Mouse (Mus musculus): ENCODE measurements around the gene Atg9a. TPM values are rescaled to one million over a fixed set of nuclear protein-coding genes. Genes with fewer than 3 reads are reported as not detected.

Gene Atg9a
- polyA plus RNA-seq, 1 experiment from 2014 or later = 18.8 TPM

GRCm38 (mm10) chr1:75218227-75219001 lies 26.4 kb upstream of the Atg9a start:
- 3% methylated on average over 38 of the region's 38 CpGs for WGBS
- peaks cover 4% of the 10 kb centered on the region; the same call in 1 of the 2 replicates for H3K36me3 ChIP-seq (ENCODE audit: control insufficient read depth, insufficient read depth, low read length)
- peak overlapping the region; percentile 94 for H3K4me2 ChIP-seq
- no peaks in the 10 kb centered on the region for H3K9me3 ChIP-seq (ENCODE audit: control insufficient read depth, low read length)
- peaks cover 11% of the 10 kb centered on the region for H3K4me1 ChIP-seq (ENCODE audit: control insufficient read depth, insufficient read depth, low read length)
- peak overlapping the region; percentile 49 for H3K4me3 ChIP-seq (ENCODE audit: low read depth, low read length)
- no peak overlapping the region for H3K27ac ChIP-seq (ENCODE audit: low read depth, low read length)
- DNase-seq (ENCODE audit: low spot score, missing footprints) (peak; percentile 87), ATAC-seq (ENCODE audit: low FRiP score) (peak; percentile 58; the same call in 1 of the 2 replicates)
- peaks cover 47% of the 10 kb centered on the region for H3K27me3 ChIP-seq (ENCODE audit: control insufficient read depth, insufficient read depth, low read length)
- peak overlapping the region; percentile 36; the same call in 1 of the 2 replicates for H3K9ac ChIP-seq (ENCODE audit: low read length)

GRCm38 (mm10) chr1:75217893-75218226 lies 25.9 kb upstream of the Atg9a start:
- H3K36me3 ChIP-seq (ENCODE audit: control insufficient read depth, insufficient read depth, low read length) = peaks cover 4% of the 10 kb centered on the region; the same call in 1 of the 2 replicates
- H3K4me1 ChIP-seq (ENCODE audit: control insufficient read depth, insufficient read depth, low read length) = peaks cover 11% of the 10 kb centered on the region
- peak overlapping the region; percentile 94; the same call in 1 of the 2 replicates for H3K4me2 ChIP-seq
- peak; percentile 85 for DNase-seq (ENCODE audit: low spot score, missing footprints)
- no peaks in the 10 kb centered on the region for H3K9me3 ChIP-seq (ENCODE audit: control insufficient read depth, low read length)
- H3K9ac ChIP-seq (ENCODE audit: low read length) = no peak overlapping the region
- ATAC-seq (ENCODE audit: low FRiP score) = no peak
- 9% methylated on average over 6 of the region's 6 CpGs for WGBS
- H3K4me3 ChIP-seq (ENCODE audit: low read depth, low read length) = peak overlapping the region; percentile 49; the same call in 1 of the 2 replicates
- no peak overlapping the region for H3K27ac ChIP-seq (ENCODE audit: low read depth, low read length)
- peaks cover 47% of the 10 kb centered on the region for H3K27me3 ChIP-seq (ENCODE audit: control insufficient read depth, insufficient read depth, low read length)

- peaks cover 4% of the 10 kb centered on the region; the same call in 1 of the 2 replicates for H3K36me3 ChIP-seq (ENCODE audit: control insufficient read depth, insufficient read depth, low read length)
- H3K4me2 ChIP-seq = no peak overlapping the region
- no peak overlapping the region for H3K9ac ChIP-seq (ENCODE audit: low read length)
- H3K27ac ChIP-seq (ENCODE audit: low read depth, low read length) = no peak overlapping the region
- H3K9me3 ChIP-seq (ENCODE audit: control insufficient read depth, low read length) = no peaks in the 10 kb centered on the region
- no peak for ATAC-seq (ENCODE audit: low FRiP score)
- H3K4me3 ChIP-seq (ENCODE audit: low read depth, low read length) = no peak overlapping the region
- H3K4me1 ChIP-seq (ENCODE audit: control insufficient read depth, insufficient read depth, low read length) = peaks cover 11% of the 10 kb centered on the region
- DNase-seq (ENCODE audit: low spot score, missing footprints) = no peak
- 82% methylated on average over 13 of the region's 13 CpGs for WGBS
- H3K27me3 ChIP-seq (ENCODE audit: control insufficient read depth, insufficient read depth, low read length) = peaks cover 47% of the 10 kb centered on the region
These were observed 25.0 kb upstream of the Atg9a start for GRCm38 (mm10) chr1:75216797-75217585.

GRCm38 (mm10) chr1:75215785-75216184 lies 23.8 kb upstream of the Atg9a start:
- Histone ChIP-seq H3K27me3 (ENCODE audit: control insufficient read depth, insufficient read depth, low read length) (peaks cover 40% of the 10 kb centered on the region), H3K9me3 (ENCODE audit: control insufficient read depth, low read length) (no peaks in the 10 kb centered on the region)

GRCm38 (mm10) chr1:75214886-75215285 lies 22.9 kb upstream of the Atg9a start:
- peaks cover 4% of the 10 kb centered on the region; the same call in 1 of the 2 replicates for H3K36me3 ChIP-seq (ENCODE audit: control insufficient read depth, insufficient read depth, low read length)
- no peaks in the 10 kb centered on the region for H3K9me3 ChIP-seq (ENCODE audit: control insufficient read depth, low read length)
- no peak overlapping the region for H3K4me2 ChIP-seq
- 77% methylated on average over 5 of the region's 5 CpGs for WGBS
- no peak overlapping the region for H3K27ac ChIP-seq (ENCODE audit: low read depth, low read length)
- DNase-seq (ENCODE audit: low spot score, missing footprints) = no peak
- peaks cover 23% of the 10 kb centered on the region for H3K4me1 ChIP-seq (ENCODE audit: control insufficient read depth, insufficient read depth, low read length)
- H3K27me3 ChIP-seq (ENCODE audit: control insufficient read depth, insufficient read depth, low read length) = peaks cover 31% of the 10 kb centered on the region
- no peak overlapping the region for H3K9ac ChIP-seq (ENCODE audit: low read length)
- no peak overlapping the region for H3K4me3 ChIP-seq (ENCODE audit: low read depth, low read length)
- ATAC-seq (ENCODE audit: low FRiP score) = no peak

More at GRCm38 (mm10) chr1:75215785-75216184, 23.8 kb upstream of the Atg9a start:
- 94% methylated on average over 9 of the region's 9 CpGs for WGBS
- no peak overlapping the region for H3K27ac ChIP-seq (ENCODE audit: low read depth, low read length)
- no peak overlapping the region for H3K4me2 ChIP-seq
- H3K9ac ChIP-seq (ENCODE audit: low read length) = no peak overlapping the region
- peaks cover 20% of the 10 kb centered on the region for H3K4me1 ChIP-seq (ENCODE audit: control insufficient read depth, insufficient read depth, low read length)
- ATAC-seq (ENCODE audit: low FRiP score) (no peak), DNase-seq (ENCODE audit: low spot score, missing footprints) (no peak)
- no peak overlapping the region for H3K4me3 ChIP-seq (ENCODE audit: low read depth, low read length)
- H3K36me3 ChIP-seq (ENCODE audit: control insufficient read depth, insufficient read depth, low read length) = peaks cover 4% of the 10 kb centered on the region; the same call in 1 of the 2 replicates

GRCm38 (mm10) chr1:75214442-75214841 lies 22.4 kb upstream of the Atg9a start:
- DNase-seq (ENCODE audit: low spot score, missing footprints) (no peak), ATAC-seq (ENCODE audit: low FRiP score) (no peak)
- Histone ChIP-seq H3K27me3 (ENCODE audit: control insufficient read depth, insufficient read depth, low read length) (peaks cover 26% of the 10 kb centered on the region), H3K9ac (ENCODE audit: low read length) (no peak overlapping the region), H3K4me3 (ENCODE audit: low read depth, low read length) (no peak overlapping the region), H3K4me2 (no peak overlapping the region), H3K4me1 (ENCODE audit: control insufficient read depth, insufficient read depth, low read length) (peaks cover 21% of the 10 kb centered on the region), H3K36me3 (ENCODE audit: control insufficient read depth, insufficient read depth, low read length) (peaks cover 4% of the 10 kb centered on the region; the same call in 1 of the 2 replicates), H3K27ac (ENCODE audit: low read depth, low read length) (no peak overlapping the region), H3K9me3 (ENCODE audit: control insufficient read depth, low read length) (no peaks in the 10 kb centered on the region)
- 88% methylated on average over 2 of the region's 2 CpGs for WGBS

GRCm38 (mm10) chr1:75213096-75213495 lies 21.1 kb upstream of the Atg9a start:
- H3K4me3 ChIP-seq (ENCODE audit: low read depth, low read length) = no peak overlapping the region
- peaks cover 14% of the 10 kb centered on the region for H3K27me3 ChIP-seq (ENCODE audit: control insufficient read depth, insufficient read depth, low read length)
- H3K9me3 ChIP-seq (ENCODE audit: control insufficient read depth, low read length) = no peaks in the 10 kb centered on the region
- no peak overlapping the region for H3K9ac ChIP-seq (ENCODE audit: low read length)
- WGBS = 91% methylated on average over 7 of the region's 7 CpGs
- ATAC-seq (ENCODE audit: low FRiP score) (no peak), DNase-seq (ENCODE audit: low spot score, missing footprints) (no peak)
- H3K4me1 ChIP-seq (ENCODE audit: control insufficient read depth, insufficient read depth, low read length) = peaks cover 20% of the 10 kb centered on the region
- H3K36me3 ChIP-seq (ENCODE audit: control insufficient read depth, insufficient read depth, low read length) = peaks cover 4% of the 10 kb centered on the region; the same call in 1 of the 2 replicates
- no peak overlapping the region for H3K4me2 ChIP-seq
- H3K27ac ChIP-seq (ENCODE audit: low read depth, low read length) = no peak overlapping the region

GRCm38 (mm10) chr1:75212542-75212941 lies 20.5 kb upstream of the Atg9a start:
- WGBS = 87% methylated on average over 4 of the region's 4 CpGs
- no peak overlapping the region for H3K4me2 ChIP-seq
- no peak overlapping the region for H3K4me3 ChIP-seq (ENCODE audit: low read depth, low read length)
- H3K9ac ChIP-seq (ENCODE audit: low read length) = no peak overlapping the region
- H3K27ac ChIP-seq (ENCODE audit: low read depth, low read length) = no peak overlapping the region
- H3K9me3 ChIP-seq (ENCODE audit: control insufficient read depth, low read length) = no peaks in the 10 kb centered on the region
- no peak for DNase-seq (ENCODE audit: low spot score, missing footprints)
- H3K36me3 ChIP-seq (ENCODE audit: control insufficient read depth, insufficient read depth, low read length) = peaks cover 4% of the 10 kb centered on the region; the same call in 1 of the 2 replicates
- H3K4me1 ChIP-seq (ENCODE audit: control insufficient read depth, insufficient read depth, low read length) = peaks cover 20% of the 10 kb centered on the region
- ATAC-seq (ENCODE audit: low FRiP score) = no peak
- peaks cover 9% of the 10 kb centered on the region for H3K27me3 ChIP-seq (ENCODE audit: control insufficient read depth, insufficient read depth, low read length)
